ENCODE assay signal across 18 mouse cellular contexts in the genomic region with DNA sequence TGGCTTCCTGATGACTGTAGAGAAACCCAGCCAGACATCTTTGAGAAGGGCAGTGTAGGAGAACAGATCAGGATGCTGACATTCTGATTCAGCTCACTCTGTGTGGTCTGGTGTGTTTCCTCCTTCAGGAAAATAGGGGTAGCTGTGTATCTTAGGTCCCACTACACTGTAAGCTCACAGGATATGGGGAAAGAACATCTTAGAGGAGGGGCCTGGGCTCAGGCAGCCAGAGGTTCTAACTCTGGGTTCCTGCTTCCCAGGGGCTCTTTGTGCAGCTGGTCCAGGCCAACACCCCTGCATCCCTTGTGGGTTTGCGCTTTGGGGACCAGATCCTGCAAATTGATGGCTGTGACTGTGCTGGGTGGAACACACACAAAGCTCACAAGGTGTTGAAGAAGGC. TPM values are rescaled to one million over a fixed set of nuclear protein-coding genes. Genes with fewer than 3 reads are reported as not detected.
"Had no signal": no experiment of that assay in that cellular context is flagged by ENCODE, and none has a peak within 500 bp of the region (broad histone marks: within the 10 kb centered on the region; RNA-seq: fewer than 3 reads in every experiment).

No protein-coding gene starts in this region.

- H3K9me3 ChIP-seq: liver, embryonic 12.5 days; midbrain, embryonic 10.5 days; midbrain, embryonic 12.5 days; neural tube, embryonic 13.5 days; neural tube, embryonic 15.5 days had no signal

- H3K9ac ChIP-seq: liver, embryonic 12.5 days; liver, embryonic 14.5 days; lung, embryonic 14.5 days; midbrain, embryonic 12.5 days; neural tube, embryonic 13.5 days; neural tube, embryonic 15.5 days had no signal

- ATAC-seq: liver, embryonic 12.5 days; midbrain, embryonic 16.5 days had no signal

- H3K4me1 ChIP-seq: liver, embryonic 12.5 days; midbrain, embryonic 10.5 days; midbrain, embryonic 12.5 days; neural tube, embryonic 13.5 days; neural tube, embryonic 15.5 days had no signal

- H3K4me2 ChIP-seq: liver, embryonic 12.5 days; lung, embryonic 14.5 days; midbrain, embryonic 12.5 days; neural tube, embryonic 13.5 days; neural tube, embryonic 15.5 days had no signal

- DNase-seq: midbrain, embryonic 14.5 days; retina, postnatal 1 day; right cerebral cortex, adult 18-20 months; right cerebral cortex, postnatal 14 days; thymus, adult 18-20 months; thymus, postnatal 25 days; thymus, postnatal 4 days had no signal

- H3K27ac ChIP-seq: liver, embryonic 12.5 days; liver, embryonic 14.5 days; macrophage; midbrain, embryonic 10.5 days; midbrain, embryonic 12.5 days; neural tube, embryonic 13.5 days; neural tube, embryonic 15.5 days had no signal

- H3K4me3 ChIP-seq: liver, embryonic 12.5 days; midbrain, embryonic 10.5 days; midbrain, embryonic 12.5 days; myocyte; neural tube, embryonic 13.5 days; neural tube, embryonic 15.5 days had no signal

- H3K27me3 ChIP-seq: liver, embryonic 12.5 days; midbrain, embryonic 12.5 days; neural tube, embryonic 13.5 days; neural tube, embryonic 15.5 days had no signal

- H3K36me3 ChIP-seq: liver, embryonic 12.5 days; midbrain, embryonic 10.5 days; midbrain, embryonic 12.5 days had no signal

RNA-seq across cellular contexts. Expression of gene Sdcbp2, which starts 14.4 kb away (rescaled TPM):
- total RNA-seq: megakaryocyte-erythroid progenitor cell, adult 5-6 weeks had no signal
- polyA plus RNA-seq: macrophage had no signal

RNA-seq across cellular contexts. Expression of gene Snph, which starts 45.6 kb away (rescaled TPM):
- total RNA-seq: megakaryocyte-erythroid progenitor cell, adult 5-6 weeks had no signal
- polyA plus RNA-seq: macrophage, myocyte had no signal
